Mouse (Mus musculus) ovary, postnatal 10 days (tissue): ENCODE measurements around the gene Tmem184a.

Source experiments
- DNase-seq: peaks from one replicate; pipeline ENCODE4 v3.0.0; 2022; ENCODE audit warnings: low spot score

The Tmem184a gene

GRCm38 (mm10) chr5:139813126-139813490, 6.6 kb downstream of the Tmem184a start:
- DNase-seq, result no peak

- no peak for DNase-seq
These were observed 7.2 kb downstream of the Tmem184a start for GRCm38 (mm10) chr5:139812398-139813125.

GRCm38 (mm10) chr5:139811677-139812397, 7.9 kb downstream of the Tmem184a start:
- DNase-seq, result no peak

- DNase-seq, result no peak
These were observed 10.3 kb downstream of the Tmem184a start for GRCm38 (mm10) chr5:139809397-139809796.

- DNase-seq, result no peak
These were observed 13.8 kb downstream of the Tmem184a start for GRCm38 (mm10) chr5:139805924-139806323.

- no peak for DNase-seq
These were observed 15.1 kb downstream of the Tmem184a start for GRCm38 (mm10) chr5:139804573-139805111.

- no peak for DNase-seq
These were observed 15.6 kb downstream of the Tmem184a start for GRCm38 (mm10) chr5:139804107-139804551.

- no peak for DNase-seq
These were observed 16.1 kb downstream of the Tmem184a start for GRCm38 (mm10) chr5:139803601-139804102.

- no peak for DNase-seq
These were observed 16.6 kb downstream of the Tmem184a start for GRCm38 (mm10) chr5:139803165-139803564.

GRCm38 (mm10) chr5:139801880-139802279, 17.8 kb downstream of the Tmem184a start:
- no peak for DNase-seq

GRCm38 (mm10) chr5:139801231-139801630, 18.5 kb downstream of the Tmem184a start:
- no peak for DNase-seq

- no peak for DNase-seq
These were observed 19.7 kb downstream of the Tmem184a start for GRCm38 (mm10) chr5:139799801-139800590.

GRCm38 (mm10) chr5:139799041-139799440, 20.7 kb downstream of the Tmem184a start:
- DNase-seq, result no peak

- DNase-seq, result no peak
These were observed 21.4 kb downstream of the Tmem184a start for GRCm38 (mm10) chr5:139798168-139798900.

- DNase-seq, result peak; percentile 61
These were observed 22.1 kb downstream of the Tmem184a start for GRCm38 (mm10) chr5:139797473-139798167.

GRCm38 (mm10) chr5:139796900-139797299, 22.8 kb downstream of the Tmem184a start:
- no peak for DNase-seq

- DNase-seq, result no peak
These were observed 23.6 kb downstream of the Tmem184a start for GRCm38 (mm10) chr5:139796001-139796620.

- no peak for DNase-seq
These were observed 24.8 kb downstream of the Tmem184a start for GRCm38 (mm10) chr5:139794938-139795337.

GRCm38 (mm10) chr5:139794137-139794536, 25.6 kb downstream of the Tmem184a start:
- DNase-seq, result no peak
